Mouse (Mus musculus) monocyte, adult 5-6 weeks (primary cell): ENCODE results near the gene Ctnna3. TPM values are rescaled to one million over a fixed set of nuclear protein-coding genes. Genes with fewer than 3 reads are reported as not detected.
"Not testable (repeated sequence)": the region's sequence is repeated elsewhere in the genome, so short reads cannot be mapped to it uniquely, and the experiment has no call there.

Experiments used
- ATAC-seq: fragments of 153-309, 156-312 bp; replicated peaks from 2 replicates; pipeline ENCODE4 v1.8.0; 2017; ENCODE audit warnings: mild to moderate bottlenecking; ENCODE audit not compliant: low TSS enrichment, insufficient number of reproducible peaks, severe bottlenecking, poor library complexity, low FRiP score
- total RNA-seq: library from RNA; stranded (forward); fragments of 200-1000, 200-491, 200-594 nt; gene quantifications from 3 replicates; pipeline ENCODE4 v1.2.3, GENCODE M21; 2017

The Ctnna3 gene
- total RNA-seq, 1 experiment from 2014 or later, result not detected

GRCm38 (mm10) chr10:64571311-64571710 lies 1141.4 kb downstream of the Ctnna3 start:
- no peak for ATAC-seq

GRCm38 (mm10) chr10:64588116-64588515 lies 1158.2 kb downstream of the Ctnna3 start:
- ATAC-seq, result no peak

GRCm38 (mm10) chr10:64636760-64637159 lies 1206.9 kb downstream of the Ctnna3 start:
- ATAC-seq, result no peak

- no peak for ATAC-seq
Measured at GRCm38 (mm10) chr10:64639061-64639460, 1209.2 kb downstream of the Ctnna3 start.

GRCm38 (mm10) chr10:64641093-64641492 lies 1211.2 kb downstream of the Ctnna3 start:
- no peak for ATAC-seq

GRCm38 (mm10) chr10:64641576-64641975 lies 1211.7 kb downstream of the Ctnna3 start:
- no peak for ATAC-seq

- ATAC-seq, result no peak
Measured at GRCm38 (mm10) chr10:64643976-64644375, 1214.1 kb downstream of the Ctnna3 start.

GRCm38 (mm10) chr10:64661190-64661589 lies 1231.3 kb downstream of the Ctnna3 start:
- ATAC-seq, result no peak

- ATAC-seq, result no peak
Measured at GRCm38 (mm10) chr10:64671469-64671868, 1241.6 kb downstream of the Ctnna3 start.

- ATAC-seq, result no peak
Measured at GRCm38 (mm10) chr10:64675796-64676195, 1245.9 kb downstream of the Ctnna3 start.

- ATAC-seq, result no peak
Measured at GRCm38 (mm10) chr10:64710017-64710416, 1280.1 kb downstream of the Ctnna3 start.

- no peak for ATAC-seq
Measured at GRCm38 (mm10) chr10:64718036-64718435, 1288.1 kb downstream of the Ctnna3 start.

- ATAC-seq, result no peak
Measured at GRCm38 (mm10) chr10:64735692-64736091, 1305.8 kb downstream of the Ctnna3 start.

- no peak for ATAC-seq
Measured at GRCm38 (mm10) chr10:64736616-64737015, 1306.7 kb downstream of the Ctnna3 start.

- not testable (repeated sequence) for ATAC-seq
Measured at GRCm38 (mm10) chr10:64741721-64742120, 1311.8 kb downstream of the Ctnna3 start.

- ATAC-seq, result not testable (repeated sequence)
Measured at GRCm38 (mm10) chr10:64744099-64744498, 1314.2 kb downstream of the Ctnna3 start.

- no peak for ATAC-seq
Measured at GRCm38 (mm10) chr10:64748651-64749050, 1318.8 kb downstream of the Ctnna3 start.

GRCm38 (mm10) chr10:64750791-64751190 lies 1320.9 kb downstream of the Ctnna3 start:
- no peak for ATAC-seq

GRCm38 (mm10) chr10:64836315-64836714 lies 1406.4 kb downstream of the Ctnna3 start:
- ATAC-seq, result no peak

GRCm38 (mm10) chr10:64861439-64861838 lies 1431.5 kb downstream of the Ctnna3 start:
- ATAC-seq, result no peak

- ATAC-seq, result no peak
Measured at GRCm38 (mm10) chr10:64870888-64871287, 1441.0 kb downstream of the Ctnna3 start.
